Mouse (Mus musculus) CH12.LX (cell line): ENCODE measurements around the gene Rcan1. TPM values are rescaled to one million over a fixed set of nuclear protein-coding genes. Genes with fewer than 3 reads are reported as not detected.
A peak's percentile ranks its signal among the peaks of the same experiment; 100 is the strongest.

ENCODE experiments used
- DNase-seq: peaks from one replicate; pipeline ENCODE4 v3.0.0-alpha.2; 2013; ENCODE audit errors: extremely low read depth
- H3K27ac ChIP-seq: 2 replicates; pipeline ENCODE4 v1.5.1; 2012; ENCODE audit warnings: low read depth, mild to moderate bottlenecking, control low read depth, moderate library complexity; ENCODE audit not compliant: insufficient read depth
- H3K27me3 ChIP-seq: replicated peaks from 2 replicates; pipeline ENCODE3; 2012; ENCODE audit warnings: inconsistent platforms
- H3K36me3 ChIP-seq, 2 experiments: replicated peaks in 1 of 2; 2 replicates each; pipeline versions ENCODE3 to v1.6.1; 2012; ENCODE audit warnings: inconsistent platforms in 1 of 2, low read length in 1 of 2, mild to moderate bottlenecking in 1 of 2, mixed read lengths in 1 of 2, moderate library complexity in 1 of 2; ENCODE audit not compliant: control insufficient read depth in 1 of 2, insufficient read depth in 1 of 2
- H3K4me1 ChIP-seq, 2 experiments: 2 replicates each; pipeline ENCODE4 v1.6.1; 2012; ENCODE audit warnings: inconsistent platforms in 1 of 2, moderate library complexity in 1 of 2; ENCODE audit not compliant: insufficient read depth in 2 of 2, control insufficient read depth in 1 of 2
- H3K4me2 ChIP-seq: 2 replicates; pipeline ENCODE4 v1.6.1; 2012; ENCODE audit warnings: low read depth, mild to moderate bottlenecking, control low read depth; ENCODE audit not compliant: poor library complexity, insufficient read depth, severe bottlenecking
- H3K4me3 ChIP-seq, 3 experiments: fragments of 150-350 bp in 1 of 3; sonication (generic) in 1 of 3; replicated peaks in 1 of 3; 2 replicates each; pipeline versions ENCODE3 to v1.5.1; 2011 to 2012; ENCODE audit warnings: low read depth in 2 of 3, low read length in 2 of 3, mild to moderate bottlenecking in 2 of 3, moderate library complexity in 2 of 3, control low read depth in 1 of 3, improper control_type of control experiment in 1 of 3, inconsistent platforms in 1 of 3, mixed read lengths in 1 of 3; ENCODE audit not compliant: poor library complexity in 1 of 3
- H3K79me2 ChIP-seq: replicated peaks from 2 replicates; pipeline ENCODE4 v1.6.1; 2012; ENCODE audit warnings: mild to moderate bottlenecking, moderate library complexity; ENCODE audit not compliant: control insufficient read depth, poor library complexity, insufficient read depth, severe bottlenecking; ENCODE audit errors: extremely low read depth
- H3K9ac ChIP-seq: 2 replicates; pipeline ENCODE4 v1.6.1; 2012; ENCODE audit warnings: low read depth, mild to moderate bottlenecking, control low read depth, moderate library complexity; ENCODE audit not compliant: insufficient read depth
- H3K9me3 ChIP-seq: replicated peaks from 2 replicates; pipeline ENCODE3; 2012; ENCODE audit warnings: low read length, inconsistent platforms, mixed read lengths
- BHLHE40 ChIP-seq: IDR thresholded peaks from 2 replicates; pipeline ENCODE4 v1.6.1; 2011; ENCODE audit warnings: mild to moderate bottlenecking, low read depth, low read length, improper control_type of control experiment
- CHD1 ChIP-seq: IDR thresholded peaks from 2 replicates; pipeline ENCODE4 v1.6.1; 2012; ENCODE audit warnings: low read depth, low read length, improper control_type of control experiment, inconsistent platforms
- CHD2 ChIP-seq: IDR thresholded peaks from 2 replicates; pipeline ENCODE4 v1.6.1; 2011; ENCODE audit warnings: low read length, improper control_type of control experiment
- CTCF ChIP-seq, 2 experiments: IDR thresholded peaks in 1 of 2; conservative IDR thresholded peaks in 1 of 2; 2 replicates each; pipeline ENCODE4 v1.5.1; 2011 to 2012; ENCODE audit warnings: low read depth in 2 of 2, low read length in 2 of 2, improper control_type of control experiment in 1 of 2, inconsistent platforms in 1 of 2, mild to moderate bottlenecking in 1 of 2, moderate library complexity in 1 of 2
- ETS1 ChIP-seq: conservative IDR thresholded peaks from 2 replicates; pipeline ENCODE4 v1.6.1; 2012; ENCODE audit warnings: low read depth, mild to moderate bottlenecking, inconsistent platforms, low read length, improper control_type of control experiment, moderate library complexity
- HCFC1 ChIP-seq: IDR thresholded peaks from 2 replicates; pipeline ENCODE4 v1.6.1; 2012; ENCODE audit warnings: low read depth, mild to moderate bottlenecking, inconsistent platforms, low read length, improper control_type of control experiment
- KAT2A ChIP-seq: IDR thresholded peaks from 2 replicates; pipeline ENCODE4 v1.6.1; 2012; ENCODE audit warnings: low read length, improper control_type of control experiment, inconsistent platforms; ENCODE audit not compliant: insufficient replicate concordance
- MAX ChIP-seq: IDR thresholded peaks from 2 replicates; pipeline ENCODE4 v1.6.1; 2011; ENCODE audit warnings: low read length, improper control_type of control experiment
- MEF2A ChIP-seq: IDR thresholded peaks from 2 replicates; pipeline ENCODE4 v1.6.1; 2014; ENCODE audit warnings: low read depth, mild to moderate bottlenecking, inconsistent platforms, low read length, improper control_type of control experiment, borderline replicate concordance
- NELFE ChIP-seq: IDR thresholded peaks from 2 replicates; pipeline ENCODE4 v1.6.1; 2011; ENCODE audit warnings: low read depth, low read length, improper control_type of control experiment
- NRF1 ChIP-seq: IDR thresholded peaks from 2 replicates; pipeline ENCODE4 v1.6.1; 2014; ENCODE audit warnings: low read depth, mild to moderate bottlenecking, inconsistent platforms, low read length, improper control_type of control experiment, moderate library complexity
- PAX5 ChIP-seq: IDR thresholded peaks from 2 replicates; pipeline ENCODE4 v1.6.1; 2012; ENCODE audit warnings: low read length, inconsistent platforms, mixed read lengths
- POLR2A ChIP-seq: IDR thresholded peaks from 2 replicates; pipeline ENCODE4 v1.6.1; 2011; ENCODE audit warnings: low read depth, mild to moderate bottlenecking, improper control_type of control experiment, low read length
- RAD21 ChIP-seq: IDR thresholded peaks from 2 replicates; pipeline ENCODE4 v1.6.1; 2011; ENCODE audit warnings: low read depth, mild to moderate bottlenecking, low read length, improper control_type of control experiment, moderate library complexity
- RCOR1 ChIP-seq: conservative IDR thresholded peaks from 2 replicates; pipeline ENCODE4 v1.6.1; 2012; ENCODE audit warnings: low read depth, mild to moderate bottlenecking, inconsistent platforms, low read length, improper control_type of control experiment
- SIN3A ChIP-seq: IDR thresholded peaks from 2 replicates; pipeline ENCODE4 v1.6.1; 2012; ENCODE audit warnings: low read length, improper control_type of control experiment, inconsistent platforms
- SMC3 ChIP-seq: IDR thresholded peaks from 2 replicates; pipeline ENCODE4 v1.6.1; 2011; ENCODE audit warnings: low read depth, low read length, improper control_type of control experiment
- TCF12 ChIP-seq: IDR thresholded peaks from 2 replicates; pipeline ENCODE4 v1.6.1; 2014; ENCODE audit warnings: low read depth, mild to moderate bottlenecking, inconsistent platforms, low read length, improper control_type of control experiment
- UBTF ChIP-seq: IDR thresholded peaks from 2 replicates; pipeline ENCODE4 v1.6.1; 2012; ENCODE audit warnings: low read depth, mild to moderate bottlenecking, inconsistent platforms, low read length, improper control_type of control experiment, moderate library complexity
- USF1 ChIP-seq: IDR thresholded peaks from 2 replicates; pipeline ENCODE4 v1.6.1; 2014; ENCODE audit warnings: low read depth, mild to moderate bottlenecking, inconsistent platforms, low read length, improper control_type of control experiment
- ZC3H11A ChIP-seq: IDR thresholded peaks from 2 replicates; pipeline ENCODE4 v1.6.1; 2012; ENCODE audit warnings: low read depth, mild to moderate bottlenecking, inconsistent platforms, low read length, improper control_type of control experiment
- ZMIZ1 ChIP-seq: IDR thresholded peaks from 2 replicates; pipeline ENCODE4 v1.6.1; 2012; ENCODE audit warnings: low read depth, mild to moderate bottlenecking, inconsistent platforms, low read length, improper control_type of control experiment
- ZNF384 ChIP-seq: IDR thresholded peaks from 2 replicates; pipeline ENCODE4 v1.6.1; 2012; ENCODE audit warnings: low read depth, low read length, improper control_type of control experiment, inconsistent platforms
- dilution Hi-C: fragments of 300-500 bp; cut with MboI; formaldehyde crosslinking; loops from 2 replicates; pipeline ENCODE4 v1.14.3; 2020; ENCODE audit warnings: low sequenced_read_pairs; ENCODE audit not compliant: extremely low pct_unique_long_range_greater_than_20kb, extremely low pct_ligation_motif_present
- in situ Hi-C: fragments of 300-500 bp; cut with MboI; formaldehyde crosslinking; loops from 3 replicates; pipeline ENCODE4 v1.14.3; 2019; ENCODE audit warnings: low sequenced_read_pairs, low pct_ligation_motif_present, low pct_unique_long_range_greater_than_20kb, mixed read lengths
- polyA plus RNA-seq: library from polyadenylated mRNA; unstranded; fragments of >175 nt; gene quantifications from 2 replicates; pipeline ENCODE4 v1.2.1, GENCODE M21; 2012; ENCODE audit warnings: low read depth; ENCODE audit not compliant: insufficient read length
- total RNA-seq, 2 experiments: library from RNA; depleted of rRNA; stranded (reverse); fragments of 300-350 nt in 1 of 2; fragments of >200 nt in 1 of 2; gene quantifications; 2 replicates each; pipeline ENCODE4 v1.2.3; 2012 to 2014

Rcan1 gene
- total and polyA plus RNA-seq, 3 experiments, result 10.0 to 15.3 (median 12.4) TPM

DNA sequence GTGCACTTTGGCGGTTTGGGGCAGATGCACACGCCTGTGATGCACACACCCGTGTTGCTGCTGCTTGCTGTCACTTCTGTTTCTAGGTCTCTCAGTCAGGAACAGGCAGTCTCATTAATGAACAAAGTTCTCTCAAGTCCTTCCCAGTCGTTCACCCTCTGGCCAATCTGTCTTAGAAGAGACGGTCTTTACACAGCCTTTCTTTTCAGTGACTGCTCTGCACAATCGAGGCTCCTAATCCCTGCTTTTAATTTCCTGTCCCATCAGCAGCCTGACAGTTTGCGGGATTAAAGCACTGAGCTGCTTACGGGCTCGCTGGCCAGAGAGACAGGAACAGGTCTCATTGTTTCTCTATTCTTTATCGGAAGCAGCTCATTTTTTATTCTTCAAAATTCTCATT, 83.0 kb downstream of the Rcan1 start:
- dilution Hi-C loops, result no loop called here

GRCm38 (mm10) chr16:92385062-92385461, 85.6 kb downstream of the Rcan1 start:
- no peaks in the 10 kb centered on the region for H3K9me3 ChIP-seq
- H3K79me2 ChIP-seq, result no peaks in the 10 kb centered on the region
- peak; percentile 68 for DNase-seq
- H3K4me2 ChIP-seq, result no peak overlapping the region
- dilution Hi-C loops, result no loop called here
- no peaks in the 10 kb centered on the region for H3K27me3 ChIP-seq
- H3K27ac ChIP-seq, result no peak overlapping the region
- no peaks in the 10 kb centered on the region for H3K36me3 ChIP-seq
- in situ Hi-C loops, result no loop called here
- no peak overlapping the region for H3K4me3 ChIP-seq
- H3K9ac ChIP-seq, result no peak overlapping the region
- peaks cover 9 to 22% of the 10 kb centered on the region in 2 experiments for H3K4me1 ChIP-seq
- peak; percentile 93 for TF ChIP-seq SMC3
- no peak for TF ChIP-seq KAT2A
- no peak for TF ChIP-seq TCF12
- TF ChIP-seq ZC3H11A, result peak; percentile 73
- no peak; the same call in 1 of the 2 replicates for TF ChIP-seq NELFE
- TF ChIP-seq CTCF (conservative IDR thresholded peaks at IDR 0.05 in 1 of 2, IDR thresholded peaks at IDR 0.05 in 1 of 2; ENCODE audit: low read depth in 2 of 2, low read length in 2 of 2), result peak; percentile 79 to 90
- peak; percentile 75 for TF ChIP-seq RAD21
- no peak for TF ChIP-seq CHD2

More for the DNA sequence above, 83.0 kb downstream of the Rcan1 start:
- no peak for DNase-seq
- Histone ChIP-seq H3K4me2 (no peak overlapping the region), H3K4me1 (peaks cover 9 to 13% of the 10 kb centered on the region in 2 experiments), H3K9me3 (no peaks in the 10 kb centered on the region), H3K9ac (no peak overlapping the region), H3K79me2 (no peaks in the 10 kb centered on the region), H3K4me3 (no peak overlapping the region), H3K27ac (no peak overlapping the region), H3K27me3 (no peaks in the 10 kb centered on the region), H3K36me3 (peaks cover 3 to 12% of the 10 kb centered on the region in 2 experiments)
- TF ChIP-seq TCF12 (no peak), RCOR1 (no peak), ZMIZ1 (no peak), SIN3A (no peak), NRF1 (no peak), CHD1 (no peak), MAX (no peak), ETS1 (no peak), USF1 (no peak), NELFE (no peak), HCFC1 (no peak), MEF2A (no peak), BHLHE40 (no peak), ZNF384 (no peak), POLR2A (no peak), CTCF (conservative IDR thresholded peaks at IDR 0.05 in 1 of 2, IDR thresholded peaks at IDR 0.05 in 1 of 2; ENCODE audit: low read depth in 2 of 2, low read length in 2 of 2) (no peak), PAX5 (no peak), UBTF (no peak)
- in situ Hi-C loops, result no loop called here
